Comparison of ENCODE assay signal across 30 mouse cellular contexts in the genomic region with DNA sequence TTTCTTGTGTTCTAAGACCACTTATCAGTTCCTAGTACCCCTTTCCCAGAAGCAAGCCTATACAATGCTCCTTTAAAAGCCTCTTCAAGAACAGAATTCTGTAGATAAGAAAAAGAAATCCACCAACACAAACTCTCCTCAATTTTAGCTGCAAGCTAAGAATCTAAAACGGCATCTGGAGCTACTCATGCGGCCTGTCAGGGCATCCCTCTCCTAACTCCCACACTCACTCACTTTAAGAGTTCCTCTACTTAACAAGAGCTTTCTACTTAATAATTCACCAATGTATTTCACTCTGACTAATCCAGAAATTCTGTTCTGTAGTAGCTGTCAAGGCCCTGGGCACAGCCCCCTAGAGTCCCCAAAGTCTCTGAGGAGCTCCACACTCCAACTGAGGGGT. TPM values are rescaled to one million over a fixed set of nuclear protein-coding genes. Genes with fewer than 3 reads are reported as not detected.
"Had no signal": no experiment of that assay in that cellular context is flagged by ENCODE, and none has a peak within 500 bp of the region (broad histone marks: within the 10 kb centered on the region; RNA-seq: fewer than 3 reads in every experiment).

No protein-coding gene starts in this region.

- H3K27ac ChIP-seq: intestine, embryonic 15.5 days; limb, embryonic 12.5 days; limb, embryonic 15.5 days; liver, embryonic 14.5 days; lung, embryonic 15.5 days; midbrain, embryonic 12.5 days; midbrain, embryonic 15.5 days; neural tube, embryonic 12.5 days; neural tube, embryonic 15.5 days; stomach, postnatal 0 days had no signal

- H3K9me3 ChIP-seq: intestine, embryonic 15.5 days; limb, embryonic 12.5 days; limb, embryonic 15.5 days; lung, embryonic 15.5 days; midbrain, embryonic 12.5 days; midbrain, embryonic 15.5 days; neural tube, embryonic 12.5 days; neural tube, embryonic 15.5 days had no signal

- H3K27me3 ChIP-seq: intestine, embryonic 15.5 days; limb, embryonic 15.5 days; lung, embryonic 15.5 days; midbrain, embryonic 12.5 days; midbrain, embryonic 15.5 days; neural tube, embryonic 12.5 days had no signal

- H3K4me2 ChIP-seq: intestine, embryonic 15.5 days; limb, embryonic 12.5 days; limb, embryonic 15.5 days; liver, embryonic 11.5 days; lung, embryonic 15.5 days; midbrain, embryonic 12.5 days; midbrain, embryonic 15.5 days; neural tube, embryonic 12.5 days; neural tube, embryonic 15.5 days had no signal

- DNase-seq: kidney, adult 18-20 months; kidney, adult 9 months; layer of hippocampus, postnatal 36 days; left cerebral cortex, postnatal 4 days; liver, postnatal 0 days; lung, postnatal 14 days; lung, postnatal 4 days; right cerebral cortex, adult 18-20 months; right cerebral cortex, postnatal 14 days; right cerebral cortex, postnatal 4 days; thymus, adult 2 months; thymus, postnatal 14 days; thymus, postnatal 4 days had no signal

- H3K36me3 ChIP-seq: intestine, embryonic 15.5 days; limb, embryonic 12.5 days; limb, embryonic 15.5 days; lung, embryonic 15.5 days; midbrain, embryonic 12.5 days; midbrain, embryonic 15.5 days; neural tube, embryonic 12.5 days; neural tube, embryonic 15.5 days had no signal

- H3K9ac ChIP-seq: intestine, embryonic 15.5 days; limb, embryonic 12.5 days; limb, embryonic 15.5 days; liver, embryonic 14.5 days; liver, postnatal 0 days; lung, embryonic 15.5 days; midbrain, embryonic 12.5 days; midbrain, embryonic 15.5 days; neural tube, embryonic 12.5 days; neural tube, embryonic 15.5 days had no signal

- ATAC-seq: intestine, embryonic 15.5 days; liver, postnatal 0 days; midbrain, embryonic 15.5 days had no signal

- H3K4me3 ChIP-seq: intestine, embryonic 15.5 days; limb, embryonic 12.5 days; limb, embryonic 15.5 days; lung, embryonic 15.5 days; midbrain, embryonic 12.5 days; midbrain, embryonic 15.5 days; neural tube, embryonic 12.5 days; neural tube, embryonic 15.5 days had no signal

- H3K4me1 ChIP-seq: limb, embryonic 12.5 days; limb, embryonic 15.5 days; lung, embryonic 15.5 days; midbrain, embryonic 12.5 days; midbrain, embryonic 15.5 days; neural tube, embryonic 12.5 days; neural tube, embryonic 15.5 days had no signal

RNA-seq across cellular contexts. Expression of gene Gm26620, which starts 6.8 kb away (rescaled TPM):
- total RNA-seq: megakaryocyte, adult 5-6 weeks had no signal
- polyA plus RNA-seq: liver, embryonic 11.5 days; midbrain, embryonic 12.5 days had no signal

RNA-seq across cellular contexts. Expression of gene Fcrlb, which starts 21.1 kb away (rescaled TPM):
- total RNA-seq: left cerebral cortex, postnatal 4 days; megakaryocyte, adult 5-6 weeks had no signal
- polyA plus RNA-seq: limb, embryonic 12.5 days; liver, embryonic 11.5 days; lung, embryonic 15.5 days; stomach, embryonic 14.5 days had no signal

RNA-seq across cellular contexts. Expression of gene Fcrla, which starts 35.7 kb away (rescaled TPM):
- total RNA-seq: layer of hippocampus, adult 8-10 months; layer of hippocampus, postnatal 10 days; layer of hippocampus, postnatal 36 days; left cerebral cortex, adult 8-10 months; left cerebral cortex, postnatal 14 days; left cerebral cortex, postnatal 4 days had no signal
- polyA plus RNA-seq: intestine, embryonic 15.5 days; limb, embryonic 12.5 days; midbrain, embryonic 12.5 days; midbrain, embryonic 15.5 days; neural tube, embryonic 12.5 days; neural tube, embryonic 15.5 days; stomach, embryonic 14.5 days had no signal
